Mouse (Mus musculus): ENCODE measurements around the gene Ctsh. TPM values are rescaled to one million over a fixed set of nuclear protein-coding genes. Genes with fewer than 3 reads are reported as not detected.

Ctsh gene
- polyA plus RNA-seq, 1 experiment from 2014 or later: 6.6 TPM

GRCm38 (mm10) chr9:90082992-90083391 is 29.0 kb downstream of the Ctsh start:
- DNase-seq (ENCODE audit: low spot score) (no peak), ATAC-seq (replicated peaks; ENCODE audit: low FRiP score) (no peak)
- Histone ChIP-seq H3K36me3 (ENCODE audit: control insufficient read depth, insufficient read depth, low read length) (peaks cover 3% of the 10 kb centered on the region; the same call in 1 of the 2 replicates), H3K4me3 (ENCODE audit: low read depth, low read length) (no peak overlapping the region), H3K9ac (ENCODE audit: low read length) (no peak overlapping the region), H3K27me3 (ENCODE audit: control insufficient read depth, insufficient read depth, low read length) (no peaks in the 10 kb centered on the region), H3K4me1 (replicated peaks; ENCODE audit: control insufficient read depth, insufficient read depth, low read length) (no peaks in the 10 kb centered on the region), H3K27ac (ENCODE audit: low read depth, low read length) (no peak overlapping the region), H3K4me2 (ENCODE audit: low read depth, low read length, severe bottlenecking) (no peak overlapping the region), H3K9me3 (ENCODE audit: control insufficient read depth, low read length) (no peaks in the 10 kb centered on the region)
- WGBS: 90% methylated on average over 1 of the region's 1 CpGs

GRCm38 (mm10) chr9:90084152-90084551 is 30.2 kb downstream of the Ctsh start:
- H3K9ac ChIP-seq (ENCODE audit: low read length): no peak overlapping the region
- peaks cover 7% of the 10 kb centered on the region; the same call in 1 of the 2 replicates for H3K36me3 ChIP-seq (ENCODE audit: control insufficient read depth, insufficient read depth, low read length)
- no peak overlapping the region for H3K4me2 ChIP-seq (ENCODE audit: low read depth, low read length, severe bottlenecking)
- DNase-seq (ENCODE audit: low spot score) (no peak), ATAC-seq (replicated peaks; ENCODE audit: low FRiP score) (no peak)
- H3K4me1 ChIP-seq (replicated peaks; ENCODE audit: control insufficient read depth, insufficient read depth, low read length): no peaks in the 10 kb centered on the region
- 95% methylated on average over 3 of the region's 3 CpGs for WGBS
- no peak overlapping the region for H3K27ac ChIP-seq (ENCODE audit: low read depth, low read length)
- H3K4me3 ChIP-seq (ENCODE audit: low read depth, low read length): no peak overlapping the region
- no peaks in the 10 kb centered on the region for H3K27me3 ChIP-seq (ENCODE audit: control insufficient read depth, insufficient read depth, low read length)
- no peaks in the 10 kb centered on the region for H3K9me3 ChIP-seq (ENCODE audit: control insufficient read depth, low read length)

GRCm38 (mm10) chr9:90084766-90085468 is 31.0 kb downstream of the Ctsh start:
- Histone ChIP-seq H3K4me3 (ENCODE audit: low read depth, low read length) (no peak overlapping the region), H3K27ac (ENCODE audit: low read depth, low read length) (no peak overlapping the region), H3K9me3 (ENCODE audit: control insufficient read depth, low read length) (no peaks in the 10 kb centered on the region), H3K4me2 (ENCODE audit: low read depth, low read length, severe bottlenecking) (no peak overlapping the region), H3K9ac (ENCODE audit: low read length) (no peak overlapping the region), H3K36me3 (ENCODE audit: control insufficient read depth, insufficient read depth, low read length) (peaks cover 9% of the 10 kb centered on the region), H3K4me1 (replicated peaks; ENCODE audit: control insufficient read depth, insufficient read depth, low read length) (no peaks in the 10 kb centered on the region), H3K27me3 (ENCODE audit: control insufficient read depth, insufficient read depth, low read length) (no peaks in the 10 kb centered on the region)
- 94% methylated on average over 8 of the region's 8 CpGs for WGBS
- ATAC-seq (replicated peaks; ENCODE audit: low FRiP score): no peak
- no peak for DNase-seq (ENCODE audit: low spot score)

- DNase-seq (ENCODE audit: low spot score) (no peak), ATAC-seq (replicated peaks; ENCODE audit: low FRiP score) (peak; percentile 40; the same call in 1 of the 2 replicates)
- no peaks in the 10 kb centered on the region for H3K4me1 ChIP-seq (replicated peaks; ENCODE audit: control insufficient read depth, insufficient read depth, low read length)
- H3K36me3 ChIP-seq (ENCODE audit: control insufficient read depth, insufficient read depth, low read length): peaks cover 22% of the 10 kb centered on the region
- H3K9me3 ChIP-seq (ENCODE audit: control insufficient read depth, low read length): no peaks in the 10 kb centered on the region
- H3K4me2 ChIP-seq (ENCODE audit: low read depth, low read length, severe bottlenecking): no peak overlapping the region
- no peak overlapping the region for H3K4me3 ChIP-seq (ENCODE audit: low read depth, low read length)
- H3K27ac ChIP-seq (ENCODE audit: low read depth, low read length): no peak overlapping the region
- no peaks in the 10 kb centered on the region for H3K27me3 ChIP-seq (ENCODE audit: control insufficient read depth, insufficient read depth, low read length)
- H3K9ac ChIP-seq (ENCODE audit: low read length): no peak overlapping the region
- WGBS: 93% methylated on average over 2 of the region's 2 CpGs
Measured at GRCm38 (mm10) chr9:90087906-90088485, 34.0 kb downstream of the Ctsh start.

- H3K36me3 ChIP-seq (ENCODE audit: control insufficient read depth, insufficient read depth, low read length): peaks cover 22% of the 10 kb centered on the region
- no peak overlapping the region for H3K27ac ChIP-seq (ENCODE audit: low read depth, low read length)
- WGBS: 92% methylated on average over 6 of the region's 6 CpGs
- no peak overlapping the region for H3K4me3 ChIP-seq (ENCODE audit: low read depth, low read length)
- DNase-seq (ENCODE audit: low spot score) (no peak), ATAC-seq (replicated peaks; ENCODE audit: low FRiP score) (no peak)
- H3K4me1 ChIP-seq (replicated peaks; ENCODE audit: control insufficient read depth, insufficient read depth, low read length): no peaks in the 10 kb centered on the region
- no peaks in the 10 kb centered on the region for H3K9me3 ChIP-seq (ENCODE audit: control insufficient read depth, low read length)
- H3K9ac ChIP-seq (ENCODE audit: low read length): no peak overlapping the region
- H3K4me2 ChIP-seq (ENCODE audit: low read depth, low read length, severe bottlenecking): no peak overlapping the region
- no peaks in the 10 kb centered on the region for H3K27me3 ChIP-seq (ENCODE audit: control insufficient read depth, insufficient read depth, low read length)
Measured at GRCm38 (mm10) chr9:90089339-90090104, 35.6 kb downstream of the Ctsh start.

GRCm38 (mm10) chr9:90098934-90099333 is 45.0 kb downstream of the Ctsh start:
- Histone ChIP-seq H3K27ac (ENCODE audit: low read depth, low read length) (no peak overlapping the region), H3K27me3 (ENCODE audit: control insufficient read depth, insufficient read depth, low read length) (no peaks in the 10 kb centered on the region), H3K9ac (ENCODE audit: low read length) (no peak overlapping the region), H3K4me3 (ENCODE audit: low read depth, low read length) (no peak overlapping the region), H3K4me2 (ENCODE audit: low read depth, low read length, severe bottlenecking) (no peak overlapping the region), H3K4me1 (replicated peaks; ENCODE audit: control insufficient read depth, insufficient read depth, low read length) (no peaks in the 10 kb centered on the region), H3K36me3 (ENCODE audit: control insufficient read depth, insufficient read depth, low read length) (peaks cover 28% of the 10 kb centered on the region), H3K9me3 (ENCODE audit: control insufficient read depth, low read length) (no peaks in the 10 kb centered on the region)
- no peak for ATAC-seq (replicated peaks; ENCODE audit: low FRiP score)
- 87% methylated on average over 5 of the region's 5 CpGs for WGBS
- DNase-seq (ENCODE audit: low spot score): no peak

- ATAC-seq (replicated peaks; ENCODE audit: low FRiP score) (peak; percentile 44; the same call in 1 of the 2 replicates), DNase-seq (ENCODE audit: low spot score) (no peak)
- no peaks in the 10 kb centered on the region for H3K4me1 ChIP-seq (replicated peaks; ENCODE audit: control insufficient read depth, insufficient read depth, low read length)
- no peak overlapping the region for H3K9ac ChIP-seq (ENCODE audit: low read length)
- no peaks in the 10 kb centered on the region for H3K9me3 ChIP-seq (ENCODE audit: control insufficient read depth, low read length)
- 84% methylated on average over 2 of the region's 2 CpGs for WGBS
- no peak overlapping the region for H3K4me2 ChIP-seq (ENCODE audit: low read depth, low read length, severe bottlenecking)
- H3K27me3 ChIP-seq (ENCODE audit: control insufficient read depth, insufficient read depth, low read length): no peaks in the 10 kb centered on the region
- no peak overlapping the region for H3K4me3 ChIP-seq (ENCODE audit: low read depth, low read length)
- peaks cover 21% of the 10 kb centered on the region for H3K36me3 ChIP-seq (ENCODE audit: control insufficient read depth, insufficient read depth, low read length)
- no peak overlapping the region for H3K27ac ChIP-seq (ENCODE audit: low read depth, low read length)
Measured at GRCm38 (mm10) chr9:90100760-90101159, 46.8 kb downstream of the Ctsh start.

- DNase-seq (ENCODE audit: low spot score) (no peak), ATAC-seq (replicated peaks; ENCODE audit: low FRiP score) (no peak)
- Histone ChIP-seq H3K9ac (ENCODE audit: low read length) (no peak overlapping the region), H3K36me3 (ENCODE audit: control insufficient read depth, insufficient read depth, low read length) (peaks cover 8% of the 10 kb centered on the region; the same call in 1 of the 2 replicates), H3K9me3 (ENCODE audit: control insufficient read depth, low read length) (no peaks in the 10 kb centered on the region), H3K27me3 (ENCODE audit: control insufficient read depth, insufficient read depth, low read length) (no peaks in the 10 kb centered on the region), H3K27ac (ENCODE audit: low read depth, low read length) (no peak overlapping the region), H3K4me1 (replicated peaks; ENCODE audit: control insufficient read depth, insufficient read depth, low read length) (no peaks in the 10 kb centered on the region), H3K4me3 (ENCODE audit: low read depth, low read length) (no peak overlapping the region), H3K4me2 (ENCODE audit: low read depth, low read length, severe bottlenecking) (no peak overlapping the region)
- 92% methylated on average over 1 of the region's 1 CpGs for WGBS
Measured at GRCm38 (mm10) chr9:90105462-90105861, 51.5 kb downstream of the Ctsh start.
